Mouse (Mus musculus) skeletal muscle tissue, adult 2 months (tissue): Measurements from ENCODE around the gene Fndc3a.

Experiments used
- DNase-seq: peaks from one replicate; pipeline ENCODE4 v3.0.0-alpha.2; 2012; ENCODE audit warnings: low read depth, low spot score

Gene Fndc3a

DNA sequence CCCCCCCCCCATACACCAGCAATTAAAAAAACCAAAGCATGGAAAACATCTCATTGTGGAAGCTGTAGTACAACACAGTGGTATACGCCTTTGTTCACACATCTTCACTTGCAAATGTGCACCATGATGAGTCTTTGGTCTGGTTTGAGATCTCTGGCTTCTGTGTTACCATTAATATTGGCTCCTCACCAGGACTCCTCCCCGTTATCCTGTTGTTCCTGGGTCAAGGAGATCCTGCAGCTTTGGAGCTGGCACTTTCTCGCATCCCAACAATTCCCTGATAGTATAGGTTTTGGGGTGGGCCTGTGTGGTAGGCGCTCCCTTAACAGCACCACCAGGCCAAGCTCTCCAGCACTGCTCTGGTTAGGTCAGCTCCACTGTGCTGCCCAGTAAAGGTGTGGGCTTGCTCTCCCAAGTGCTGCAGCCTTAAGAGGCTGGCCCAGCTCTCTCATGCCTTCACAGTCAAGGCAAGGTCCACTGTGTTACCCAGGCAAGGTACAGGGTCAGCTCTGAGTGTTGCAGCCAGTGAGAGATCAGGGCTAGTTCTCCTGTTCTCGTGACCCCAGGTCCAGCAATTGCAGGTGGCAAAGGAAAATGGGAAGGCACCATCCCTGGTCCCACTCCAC, 173.3 kb downstream of the Fndc3a start:
- DNase-seq = no peak

GRCm38 (mm10) chr14:72533862-72534261, 175.9 kb downstream of the Fndc3a start:
- DNase-seq = no peak

DNA sequence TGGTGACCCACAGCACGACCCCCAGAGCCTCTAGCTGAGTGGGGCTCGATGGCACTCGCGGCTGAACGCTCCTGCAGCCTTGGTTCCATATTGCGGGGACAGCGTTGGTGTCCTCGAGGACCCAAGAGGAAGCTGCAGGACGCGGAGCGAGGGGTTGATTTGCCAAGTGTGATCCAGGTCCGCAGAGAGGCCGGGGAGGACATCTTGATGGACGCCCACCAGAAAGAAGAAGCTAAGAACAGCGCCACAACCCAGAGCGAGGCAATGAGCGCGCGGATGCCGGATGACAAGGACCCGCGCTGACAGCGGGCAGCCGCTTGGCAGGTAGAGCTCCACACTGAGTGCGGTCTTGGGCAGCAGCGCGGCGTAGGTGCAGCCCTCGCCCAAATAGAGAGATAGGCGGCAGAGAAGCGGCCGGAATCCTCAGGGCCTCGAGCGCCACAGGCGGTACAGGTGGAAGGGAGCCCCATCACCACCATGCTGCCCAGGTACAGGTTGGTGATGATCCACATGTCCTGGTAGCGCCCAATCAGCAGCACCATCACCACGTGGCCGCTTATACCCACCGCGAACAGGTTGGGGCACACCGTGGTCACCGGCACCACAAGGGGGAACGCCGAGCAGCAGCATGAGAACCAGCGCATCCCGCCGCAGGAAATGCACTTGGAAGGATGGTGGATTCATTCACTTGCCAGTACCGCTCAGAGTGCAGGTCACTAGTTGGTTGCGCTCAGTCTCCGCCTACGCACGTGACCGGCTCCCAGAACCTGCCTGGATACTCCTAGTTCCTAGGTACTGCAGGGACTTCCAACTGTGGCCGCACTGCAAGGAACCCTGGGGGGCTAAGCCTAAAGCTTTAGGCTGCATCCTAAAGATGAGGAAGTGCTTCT, 177.5 kb downstream of the Fndc3a start:
- DNase-seq = no peak

DNA sequence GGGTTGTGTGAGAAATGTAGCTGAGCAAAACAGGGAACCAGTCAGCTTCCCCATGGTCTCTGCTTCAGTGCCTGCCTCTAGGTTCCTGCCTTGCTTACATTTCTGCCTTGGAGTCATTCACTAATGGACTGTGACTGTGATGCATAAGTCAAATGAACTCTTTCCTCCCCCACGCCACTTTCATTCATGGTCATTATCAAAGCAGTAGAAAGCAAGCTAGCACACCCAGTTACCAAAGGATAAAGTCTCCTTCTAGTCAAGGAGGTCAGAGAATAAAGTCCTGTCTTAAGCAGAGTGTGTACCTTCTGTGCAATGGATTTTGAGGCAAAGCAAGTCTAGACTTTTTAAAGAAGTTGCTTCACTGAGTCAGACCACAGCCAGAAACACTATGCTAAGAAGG, 182.7 kb downstream of the Fndc3a start:
- no peak for DNase-seq

DNA sequence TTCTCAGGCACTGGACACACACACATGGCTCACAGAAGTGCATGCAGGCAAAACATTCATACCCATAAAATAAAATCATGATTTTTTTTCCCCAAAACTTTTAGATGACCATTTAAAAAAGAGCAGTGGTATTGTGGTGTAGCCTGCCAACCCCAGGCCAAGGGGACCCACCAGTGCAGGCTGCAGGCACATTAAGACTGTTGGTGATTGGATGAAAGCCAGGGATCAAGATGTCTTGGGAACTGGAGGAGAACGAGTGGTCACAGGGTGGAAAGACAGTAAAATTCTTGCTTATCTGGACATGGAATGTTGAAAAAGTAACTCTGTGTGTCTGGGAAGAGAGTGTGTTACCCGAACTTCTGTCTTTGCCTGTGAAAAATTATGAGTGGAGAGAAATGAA, 190.2 kb downstream of the Fndc3a start:
- no peak for DNase-seq

DNA sequence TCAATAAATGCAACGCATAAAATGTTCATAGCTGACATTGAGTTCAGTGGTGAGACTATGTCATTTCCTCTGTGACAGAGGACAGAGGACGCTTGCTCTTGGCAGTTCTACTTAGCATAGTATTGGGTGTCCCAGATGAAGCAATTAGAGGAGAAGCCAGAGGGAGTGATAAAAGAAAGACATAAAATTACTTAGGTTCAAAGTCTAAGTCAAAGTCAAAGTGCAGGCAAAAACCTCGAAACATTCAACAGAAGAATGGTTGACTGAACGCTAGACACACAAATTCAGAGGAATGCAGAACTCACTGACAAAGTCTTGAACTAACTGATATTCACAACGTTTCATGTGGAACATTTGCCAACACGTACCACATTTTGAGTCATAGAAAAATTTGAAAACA, 191.0 kb downstream of the Fndc3a start:
- DNase-seq = no peak

DNA sequence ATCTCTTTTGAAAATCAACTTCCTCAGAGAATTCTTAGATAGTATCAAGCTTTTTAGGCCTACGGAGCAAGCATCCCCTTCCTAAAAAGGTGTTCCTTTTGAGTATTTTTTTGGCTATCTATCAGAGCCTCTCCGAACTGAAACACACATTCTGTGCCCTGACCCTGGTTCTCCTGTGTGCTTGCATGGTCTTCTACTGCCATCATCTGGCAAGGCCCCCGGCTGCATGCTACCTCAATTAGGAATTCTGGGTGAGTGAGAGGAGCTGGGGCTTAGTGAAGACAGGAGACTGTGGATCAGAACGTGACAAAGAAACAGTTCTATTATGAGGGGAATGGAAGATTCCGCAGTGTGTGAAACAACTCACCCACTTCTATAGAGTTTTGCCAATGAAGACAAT, 193.4 kb downstream of the Fndc3a start:
- no peak for DNase-seq

DNA sequence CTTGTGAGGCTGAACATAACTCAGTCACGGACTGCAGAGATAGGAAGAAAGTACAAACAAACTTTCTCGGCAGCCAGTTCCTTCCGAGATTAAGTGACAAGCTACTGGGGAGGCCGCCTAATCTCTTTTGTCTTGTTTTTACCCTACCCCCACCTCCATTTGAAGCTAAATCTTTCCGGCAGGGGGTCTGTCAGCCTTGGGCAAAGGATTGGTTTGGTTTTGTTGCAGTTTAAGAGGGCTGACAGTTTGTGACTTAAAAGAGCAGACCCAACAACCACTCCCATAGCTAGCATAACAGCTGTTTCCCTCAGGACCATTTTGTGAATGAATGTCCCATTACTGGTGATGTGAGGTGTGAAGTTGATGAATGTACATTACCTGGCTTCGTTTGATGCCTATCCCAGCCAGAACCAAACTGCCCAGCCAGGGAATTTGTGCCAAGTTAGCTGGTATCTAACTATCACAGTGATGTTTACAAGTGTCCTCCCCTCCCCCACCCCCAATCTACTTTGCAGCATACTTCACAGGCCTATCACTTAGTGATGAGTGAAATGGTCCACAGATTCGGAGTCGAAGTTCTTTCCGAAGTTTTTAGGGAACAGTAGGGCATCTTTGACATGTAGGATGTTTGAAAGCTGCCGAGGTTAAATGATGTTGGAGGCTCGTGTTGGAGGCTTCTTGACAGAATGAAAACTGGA, 202.9 kb downstream of the Fndc3a start:
- no peak for DNase-seq

DNA sequence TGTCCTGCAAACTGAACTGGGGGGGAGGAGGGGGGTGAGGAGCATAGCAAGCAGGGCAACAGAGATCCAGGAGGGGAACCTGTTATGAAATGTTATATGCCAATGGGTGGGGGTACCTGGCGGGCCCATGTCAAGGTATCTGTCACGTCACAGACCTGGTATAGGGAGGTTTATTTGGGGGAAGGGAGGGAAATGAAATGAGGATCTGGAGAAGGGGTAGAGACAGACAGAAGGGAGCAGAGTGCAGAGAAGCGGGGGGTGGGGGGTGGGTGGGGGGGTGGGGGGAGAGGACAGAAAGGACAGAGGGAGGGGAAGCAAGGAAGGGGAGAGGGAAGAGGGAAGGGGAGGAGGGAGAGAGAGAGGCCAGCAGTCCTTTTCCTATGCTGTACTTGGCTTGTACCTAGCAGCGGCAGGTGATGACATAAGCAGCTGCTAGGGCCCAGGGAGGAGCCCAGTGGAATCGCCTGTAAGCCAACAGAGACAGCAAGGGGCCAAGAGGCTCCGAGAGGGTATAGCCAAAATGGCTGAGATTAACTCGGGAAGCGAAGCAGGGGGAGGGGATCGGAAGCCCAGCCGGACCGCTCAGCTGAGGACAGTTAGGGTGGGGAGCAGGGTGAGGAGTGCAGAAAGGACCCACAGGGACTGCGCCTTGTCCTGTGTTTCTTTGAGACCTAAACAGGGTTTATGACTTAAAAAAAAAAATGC, 203.6 kb downstream of the Fndc3a start:
- no peak for DNase-seq

DNA sequence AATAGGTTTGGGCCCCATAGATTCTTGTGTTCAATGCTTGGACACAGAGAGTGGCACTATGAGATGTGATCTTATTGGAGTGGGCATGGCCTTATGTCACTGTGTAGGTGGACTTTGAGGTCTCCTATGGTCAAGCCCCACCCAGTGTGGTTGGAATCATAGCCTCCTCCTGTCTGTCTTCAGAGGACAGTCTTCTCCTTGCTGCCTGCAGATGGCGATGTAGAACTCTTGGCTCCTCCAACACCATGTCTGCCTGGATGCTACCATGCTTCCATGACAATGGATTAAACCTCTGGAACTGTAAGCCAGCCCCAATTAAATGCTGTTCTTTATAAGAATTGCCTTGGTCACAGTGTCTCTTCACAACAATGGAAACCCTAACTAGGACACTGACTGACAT, 204.8 kb downstream of the Fndc3a start:
- no peak for DNase-seq

DNA sequence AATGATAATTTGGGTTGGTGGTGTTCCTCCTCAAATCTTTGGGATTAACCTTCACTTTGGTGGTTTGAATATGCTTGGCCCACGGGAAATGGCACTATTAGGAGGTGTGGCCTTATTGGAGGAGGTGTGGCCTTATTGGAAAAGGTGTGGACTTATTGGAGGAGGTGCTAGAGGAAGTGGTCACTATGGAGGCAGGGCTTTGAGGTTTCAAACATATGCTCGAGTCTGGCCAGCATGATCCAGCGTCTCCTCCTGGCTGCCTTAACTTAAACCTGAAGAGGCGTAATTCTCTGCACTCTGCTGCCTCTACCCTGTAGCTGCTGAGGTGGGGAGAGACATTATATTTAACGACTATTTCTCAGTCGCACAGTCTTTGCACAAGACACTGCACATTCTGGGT, 206.6 kb downstream of the Fndc3a start:
- DNase-seq = no peak

DNA sequence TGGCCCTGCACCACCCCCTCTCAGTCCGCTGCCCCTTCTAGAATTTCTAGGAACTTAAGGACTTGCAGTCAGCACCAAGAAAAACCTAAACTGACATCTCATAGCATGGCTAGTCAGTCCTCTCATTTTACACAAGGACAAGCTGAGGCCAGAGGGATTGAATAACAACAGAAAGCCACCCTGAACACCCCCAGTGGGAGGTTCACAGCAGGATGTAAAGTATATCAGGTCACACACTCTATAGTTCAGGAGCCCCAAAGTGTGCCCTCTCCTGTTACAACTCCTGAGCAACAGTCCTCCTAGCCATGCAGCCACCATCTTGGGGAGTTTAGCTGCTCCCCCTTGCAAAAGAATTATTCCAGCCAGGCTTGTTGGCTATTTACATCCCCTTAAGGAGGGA, 216.0 kb downstream of the Fndc3a start:
- no peak for DNase-seq

- no peak for DNase-seq
These were observed 218.1 kb downstream of the Fndc3a start, which contains the start of gene Gm9195 for GRCm38 (mm10) chr14:72491738-72492137. TSS of gene Gm9195 (minus strand) at chr14:72491838.

DNA sequence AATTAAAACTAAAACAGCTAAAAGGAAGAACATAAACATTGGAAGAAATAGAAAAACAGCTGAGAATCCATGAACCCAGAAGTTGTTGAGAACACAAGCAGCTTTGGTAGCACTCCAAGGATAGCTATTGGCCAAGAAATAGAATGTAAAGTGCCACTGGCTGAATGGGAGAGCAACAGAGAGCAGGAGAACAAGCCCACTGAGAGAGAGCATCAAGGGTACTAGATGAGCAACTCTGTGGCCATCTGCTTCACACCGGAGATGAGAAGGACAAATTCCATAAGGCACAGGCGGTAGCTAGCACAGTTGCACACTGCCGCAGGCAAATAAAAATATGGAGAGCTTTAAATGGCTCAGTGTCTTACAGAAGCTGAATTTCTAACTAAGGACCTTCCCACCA, 219.4 kb downstream of the Fndc3a start:
- DNase-seq = no peak
